ENCODE assay signal across 8 mouse cellular contexts in the genomic region with DNA sequence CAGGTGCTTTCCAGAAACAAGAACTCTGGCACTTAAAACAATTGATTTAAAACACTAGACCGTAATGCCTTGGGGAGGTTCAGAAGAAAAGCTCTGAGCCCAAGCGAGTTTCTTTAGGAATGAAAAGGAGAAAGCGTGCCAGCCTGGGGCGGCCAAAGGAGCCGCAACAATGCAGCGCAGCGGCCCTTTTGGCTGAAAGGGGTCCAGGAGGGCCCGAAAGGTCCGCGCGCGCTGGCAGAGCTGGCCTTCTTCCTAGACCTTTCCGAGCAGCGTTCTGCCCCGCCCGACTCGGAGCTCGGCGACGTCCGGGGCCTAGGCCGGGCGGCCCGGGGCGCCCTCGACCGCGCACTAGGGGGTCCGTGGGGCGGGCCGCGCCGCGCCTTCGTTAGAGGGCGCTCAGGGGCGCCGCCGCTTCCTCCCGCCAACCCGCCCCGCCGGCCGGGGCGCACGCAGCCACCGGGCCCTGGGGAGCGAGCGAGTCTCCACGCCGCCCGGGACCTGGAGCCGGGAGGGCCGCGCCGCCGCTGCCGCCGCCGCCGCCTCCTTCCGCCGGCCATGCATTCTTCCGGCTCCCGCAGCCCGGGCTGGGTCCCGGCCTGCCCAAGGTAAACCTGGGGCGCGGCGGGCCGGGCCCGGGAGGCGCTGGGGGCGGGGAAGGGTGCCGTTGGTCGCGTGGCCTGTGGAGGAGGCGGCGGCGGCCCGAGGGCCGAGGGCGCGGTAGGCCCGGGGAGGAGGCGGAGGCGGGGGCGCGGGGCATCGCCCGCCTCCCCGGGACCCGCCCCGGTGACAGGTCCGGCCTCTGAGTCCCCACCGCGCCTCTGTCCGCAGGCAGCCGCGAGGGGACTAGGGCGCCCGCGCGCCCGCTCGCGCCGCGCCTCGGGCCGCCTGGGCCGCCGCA. TPM values are rescaled to one million over a fixed set of nuclear protein-coding genes. Genes with fewer than 3 reads are reported as not detected.
A peak's percentile ranks its signal among the peaks of the same experiment; 100 is the strongest.
DNase-seq lines count a peak whose midpoint lies in the region; ATAC-seq and TF ChIP-seq lines count a peak whose summit lies in the region.

Gene Lpgat1, plus strand, starts transcription at position 234 of the 898 bp plus-strand sequence.

- DNase-seq in CD4-positive helper T cell, adult 2 months (ENCODE audit: low read depth, low spot score), result peak; percentile 73
- peak; percentile 64 for DNase-seq in forebrain, embryonic 14.5 days (ENCODE audit: low spot score)
- DNase-seq in heart, postnatal 0 days (ENCODE audit: low spot score), result peak; percentile 66
- peak; percentile 92 to 94 for DNase-seq in kidney, postnatal 36 days
- peak; percentile 91 for DNase-seq in stomach, postnatal 0 days (ENCODE audit: low spot score)

- H3K4me1 ChIP-seq in brown adipose tissue, adult 24 weeks (ENCODE audit: control insufficient read depth, insufficient read depth, insufficient read length, low read length), result no peaks in the 10 kb centered on the region
- H3K4me1 ChIP-seq in forebrain, embryonic 14.5 days (ENCODE audit: control insufficient read depth, insufficient read depth, low read length), result peaks cover 14% of the 10 kb centered on the region
- H3K4me1 ChIP-seq in heart, postnatal 0 days (ENCODE audit: control insufficient read depth, insufficient read depth), result peaks cover 14% of the 10 kb centered on the region; the same call in 1 of the 2 replicates
- H3K4me1 ChIP-seq in liver, embryonic 16.5 days (ENCODE audit: control insufficient read depth, low read depth, low read length), result peaks cover 2% of the 10 kb centered on the region
- peaks cover 8% of the 10 kb centered on the region for H3K4me1 ChIP-seq in neural tube, embryonic 12.5 days
- H3K4me1 ChIP-seq in stomach, postnatal 0 days (replicated peaks; ENCODE audit: control insufficient read depth, insufficient read depth), result no peaks in the 10 kb centered on the region

- under 1% methylated on average over 72 of the region's 113 CpGs for WGBS in forebrain, embryonic 14.5 days
- WGBS in heart, postnatal 0 days, result under 1% methylated on average over 79 of the region's 113 CpGs
- under 1% methylated on average over 83 of the region's 113 CpGs for whole genome bisulfite sequencing in liver, embryonic 16.5 days (ENCODE audit: insufficient replicate concordance)
- WGBS in neural tube, embryonic 12.5 days, result under 1% methylated on average over 101 of the region's 113 CpGs
- 0% methylated on average over 56 of the region's 113 CpGs for WGBS in stomach, postnatal 0 days

- no peak for TF ChIP-seq EP300 in heart, postnatal 0 days (IDR thresholded peaks at IDR 0.05; ENCODE audit: low read depth)
- TF ChIP-seq EP300 in stomach, postnatal 0 days (optimal IDR thresholded peaks at IDR 0.05), result no peak

- H3K27ac ChIP-seq in brown adipose tissue, adult 24 weeks (replicated peaks; ENCODE audit: low read depth, low read length), result peak within 1 kb of the TSS; percentile 56
- H3K27ac ChIP-seq in forebrain, embryonic 14.5 days (ENCODE audit: low read depth, low read length), result peak within 1 kb of the TSS; percentile 90
- H3K27ac ChIP-seq in heart, postnatal 0 days (ENCODE audit: low read depth), result peak within 1 kb of the TSS; percentile 95
- H3K27ac ChIP-seq in liver, embryonic 16.5 days (ENCODE audit: low read length), result peak within 1 kb of the TSS; percentile 79
- H3K27ac ChIP-seq in neural tube, embryonic 12.5 days, result peak within 1 kb of the TSS; percentile 84
- H3K27ac ChIP-seq in stomach, postnatal 0 days (replicated peaks), result peak within 1 kb of the TSS; percentile 96

- H3K9ac ChIP-seq in forebrain, embryonic 14.5 days (ENCODE audit: low read length), result peak within 1 kb of the TSS; percentile 97
- peak within 1 kb of the TSS; percentile 95 for H3K9ac ChIP-seq in heart, postnatal 0 days (replicated peaks; ENCODE audit: low read depth, low read length)
- H3K9ac ChIP-seq in liver, embryonic 16.5 days (ENCODE audit: low read depth, low read length), result peak within 1 kb of the TSS; percentile 67
- peak within 1 kb of the TSS; percentile 99 for H3K9ac ChIP-seq in neural tube, embryonic 12.5 days
- peak within 1 kb of the TSS; percentile 92 for H3K9ac ChIP-seq in stomach, postnatal 0 days (ENCODE audit: low read length)

- H3K4me2 ChIP-seq in forebrain, embryonic 14.5 days (ENCODE audit: low read length), result peak within 1 kb of the TSS; percentile 73
- H3K4me2 ChIP-seq in heart, postnatal 0 days (ENCODE audit: low read depth, low read length), result peak within 1 kb of the TSS; percentile 96
- peak within 1 kb of the TSS; percentile 56 for H3K4me2 ChIP-seq in liver, embryonic 16.5 days (ENCODE audit: low read depth, low read length)
- peak within 1 kb of the TSS; percentile 83 for H3K4me2 ChIP-seq in neural tube, embryonic 12.5 days (replicated peaks)
- peak within 1 kb of the TSS; percentile 100 for H3K4me2 ChIP-seq in stomach, postnatal 0 days (replicated peaks; ENCODE audit: low read depth)

- TF ChIP-seq CTCF in heart, postnatal 0 days (IDR thresholded peaks at IDR 0.05; ENCODE audit: low read depth), result no peak
- TF ChIP-seq CTCF in stomach, postnatal 0 days (IDR thresholded peaks at IDR 0.05; ENCODE audit: low read depth), result peak; percentile 12; the same call in 1 of the 2 replicates

- peak within 1 kb of the TSS; percentile 76 for H3K4me3 ChIP-seq in brown adipose tissue, adult 24 weeks (ENCODE audit: insufficient read depth, low read depth, low read length)
- peak within 1 kb of the TSS; percentile 94 for H3K4me3 ChIP-seq in forebrain, embryonic 14.5 days (ENCODE audit: low read depth, low read length)
- peak within 1 kb of the TSS; percentile 96 for H3K4me3 ChIP-seq in heart, postnatal 0 days (ENCODE audit: low read depth, low read length)
- H3K4me3 ChIP-seq in liver, embryonic 16.5 days (ENCODE audit: low read depth, low read length), result peak within 1 kb of the TSS; percentile 68
- H3K4me3 ChIP-seq in neural tube, embryonic 12.5 days, result peak within 1 kb of the TSS; percentile 96
- H3K4me3 ChIP-seq in stomach, postnatal 0 days (ENCODE audit: low read depth, low read length), result peak within 1 kb of the TSS; percentile 79

- no peaks in the 10 kb centered on the region for H3K27me3 ChIP-seq in forebrain, embryonic 14.5 days (replicated peaks; ENCODE audit: control insufficient read depth, insufficient read depth, low read length)
- no peaks in the 10 kb centered on the region for H3K27me3 ChIP-seq in heart, postnatal 0 days (ENCODE audit: control insufficient read depth, insufficient read depth, low read length)
- H3K27me3 ChIP-seq in liver, embryonic 16.5 days (ENCODE audit: control insufficient read depth, insufficient read depth, low read depth, low read length), result peaks cover 31% of the 10 kb centered on the region
- no peaks in the 10 kb centered on the region for H3K27me3 ChIP-seq in neural tube, embryonic 12.5 days (replicated peaks)
- H3K27me3 ChIP-seq in stomach, postnatal 0 days (ENCODE audit: control insufficient read depth, insufficient read depth, low read length), result no peaks in the 10 kb centered on the region

- H3K9me3 ChIP-seq in forebrain, embryonic 14.5 days (replicated peaks; ENCODE audit: control insufficient read depth, low read length), result no peaks in the 10 kb centered on the region
- H3K9me3 ChIP-seq in heart, postnatal 0 days (replicated peaks; ENCODE audit: control insufficient read depth, low read length), result no peaks in the 10 kb centered on the region
- no peaks in the 10 kb centered on the region for H3K9me3 ChIP-seq in liver, embryonic 16.5 days (replicated peaks; ENCODE audit: control insufficient read depth, low read length)
- no peaks in the 10 kb centered on the region for H3K9me3 ChIP-seq in neural tube, embryonic 12.5 days
- H3K9me3 ChIP-seq in stomach, postnatal 0 days (ENCODE audit: control insufficient read depth, low read length), result no peaks in the 10 kb centered on the region

- peaks cover 6% of the 10 kb centered on the region; the same call in 1 of the 2 replicates for H3K36me3 ChIP-seq in forebrain, embryonic 14.5 days (ENCODE audit: control insufficient read depth, insufficient read depth, low read length)
- no peaks in the 10 kb centered on the region; the same call in 1 of the 2 replicates for H3K36me3 ChIP-seq in heart, postnatal 0 days (replicated peaks; ENCODE audit: control insufficient read depth, insufficient read depth, low read length)
- H3K36me3 ChIP-seq in liver, embryonic 16.5 days (ENCODE audit: control insufficient read depth, insufficient read depth), result no peaks in the 10 kb centered on the region
- H3K36me3 ChIP-seq in neural tube, embryonic 12.5 days, result no peaks in the 10 kb centered on the region
- no peaks in the 10 kb centered on the region; the same call in 1 of the 2 replicates for H3K36me3 ChIP-seq in stomach, postnatal 0 days (ENCODE audit: control insufficient read depth, insufficient read depth, low read length)

- peak; percentile 79 for ATAC-seq in forebrain, embryonic 14.5 days
- peak; percentile 83 for ATAC-seq in heart, postnatal 0 days (ENCODE audit: insufficient read depth, low read depth)
- peak; percentile 86 for ATAC-seq in liver, embryonic 16.5 days (ENCODE audit: low read depth)
- peak; percentile 81 for ATAC-seq in neural tube, embryonic 12.5 days (ENCODE audit: low FRiP score, low read depth)
- ATAC-seq in stomach, postnatal 0 days (ENCODE audit: low FRiP score, low TSS enrichment), result peak; percentile 96

RNA-seq across cellular contexts. Expression of gene Lpgat1, which starts in this region (rescaled TPM):
- 34.1 and 40.5 TPM in 2 replicates for polyA plus RNA-seq in brown adipose tissue, adult 24 weeks (2012; ENCODE audit: insufficient read depth, insufficient read length, missing spikeins)
- polyA plus RNA-seq in forebrain, embryonic 14.5 days (2014; fragmentation: Nextera tagmentation; extraction: Ambion mirVana), result 24.6 and 34.3 TPM in 2 replicates
- 25.0 and 32.7 TPM in 2 replicates for total RNA-seq in heart, postnatal 0 days (2014; rRNA removed; ENCODE audit: low replicate concordance)
- polyA plus RNA-seq in heart, postnatal 0 days (2015; fragmentation: Nextera tagmentation; extraction: Ambion mirVana), result 31.3 and 37.5 TPM in 2 replicates
- polyA plus RNA-seq in liver, embryonic 16.5 days (2015; fragmentation: Nextera tagmentation; extraction: Ambion mirVana), result 4.5 and 5.3 TPM in 2 replicates
- polyA plus RNA-seq in neural tube, embryonic 12.5 days (2016; fragmentation: Nextera tagmentation; extraction: Ambion mirVana), result 46.2 and 46.3 TPM in 2 replicates
- 28.9 and 32.3 TPM in 2 replicates for polyA plus RNA-seq in stomach, postnatal 0 days (2015; fragmentation: Nextera tagmentation; extraction: Ambion mirVana)

Comparison
In these comparisons a context has a peak if more than half of its experiments do, and no peak if none do; other contexts are left out.
1. Peak in every context shown above with its lines: DNase-seq, ATAC-seq, H3K4me3 ChIP-seq and H3K27ac ChIP-seq.